Mouse (Mus musculus): ENCODE measurements around the gene Rplp1. TPM values are rescaled to one million over a fixed set of nuclear protein-coding genes. Genes with fewer than 3 reads are reported as not detected.

The Rplp1 gene
- polyA plus RNA-seq (2015; fragmentation: Nextera tagmentation; extraction: Ambion mirVana): 942 and 984 TPM in 2 replicates

- peaks cover 22% of the 10 kb centered on the region for H3K36me3 ChIP-seq
- peak within 1 kb of the TSS; percentile 96 for H3K4me3 ChIP-seq
- peak within 1 kb of the TSS; percentile 90 for H3K9ac ChIP-seq
- H3K27me3 ChIP-seq: no peaks in the 10 kb centered on the region
- H3K27ac ChIP-seq (replicated peaks): peak within 1 kb of the TSS; percentile 94
- H3K4me2 ChIP-seq: peak within 1 kb of the TSS; percentile 75
- H3K9me3 ChIP-seq: no peaks in the 10 kb centered on the region
- H3K4me1 ChIP-seq (replicated peaks): peaks cover 33% of the 10 kb centered on the region
- ATAC-seq (ENCODE audit: low FRiP score, low read depth): peak; percentile 96
- WGBS: under 1% methylated on average over 70 of the region's 70 CpGs
Measured at GRCm38 (mm10) chr9:61914203-61914916, at the start of gene Rplp1. Rplp1 (minus strand) TSS chr9:61914542.

GRCm38 (mm10) chr9:61963356-61963755 lies 49.0 kb upstream of the Rplp1 start:
- H3K4me2 ChIP-seq: no peak overlapping the region
- H3K27ac ChIP-seq (replicated peaks): no peak overlapping the region
- no peak overlapping the region for H3K4me3 ChIP-seq
- no peaks in the 10 kb centered on the region for H3K9me3 ChIP-seq
- WGBS: 75% methylated on average over 6 of the region's 6 CpGs
- no peak for ATAC-seq (ENCODE audit: low FRiP score, low read depth)
- no peaks in the 10 kb centered on the region for H3K36me3 ChIP-seq
- no peaks in the 10 kb centered on the region for H3K27me3 ChIP-seq
- H3K9ac ChIP-seq: no peak overlapping the region
- H3K4me1 ChIP-seq (replicated peaks): peaks cover 3% of the 10 kb centered on the region; the same call in 1 of the 2 replicates

GRCm38 (mm10) chr9:61961181-61961580 lies 46.8 kb upstream of the Rplp1 start:
- H3K27me3 ChIP-seq: no peaks in the 10 kb centered on the region
- no peak for ATAC-seq (ENCODE audit: low FRiP score, low read depth)
- H3K9ac ChIP-seq: no peak overlapping the region
- H3K36me3 ChIP-seq: no peaks in the 10 kb centered on the region
- no peak overlapping the region for H3K27ac ChIP-seq (replicated peaks)
- peaks cover 3% of the 10 kb centered on the region; the same call in 1 of the 2 replicates for H3K4me1 ChIP-seq (replicated peaks)
- H3K9me3 ChIP-seq: no peaks in the 10 kb centered on the region
- H3K4me3 ChIP-seq: no peak overlapping the region
- H3K4me2 ChIP-seq: no peak overlapping the region
- 93% methylated on average over 4 of the region's 4 CpGs for WGBS

- Histone ChIP-seq H3K36me3 (no peaks in the 10 kb centered on the region), H3K9me3 (no peaks in the 10 kb centered on the region), H3K27ac (replicated peaks) (no peak overlapping the region), H3K27me3 (no peaks in the 10 kb centered on the region), H3K4me2 (no peak overlapping the region), H3K4me3 (no peak overlapping the region), H3K4me1 (replicated peaks) (peaks cover 3% of the 10 kb centered on the region; the same call in 1 of the 2 replicates), H3K9ac (no peak overlapping the region)
- WGBS: 69% methylated on average over 5 of the region's 5 CpGs
- no peak for ATAC-seq (ENCODE audit: low FRiP score, low read depth)
Measured at GRCm38 (mm10) chr9:61960753-61961152, 46.4 kb upstream of the Rplp1 start.

- Histone ChIP-seq H3K27me3 (no peaks in the 10 kb centered on the region), H3K9me3 (no peaks in the 10 kb centered on the region), H3K4me3 (no peak overlapping the region), H3K9ac (no peak overlapping the region), H3K27ac (replicated peaks) (no peak overlapping the region), H3K4me2 (no peak overlapping the region), H3K4me1 (replicated peaks) (no peaks in the 10 kb centered on the region), H3K36me3 (no peaks in the 10 kb centered on the region)
- no peak for ATAC-seq (ENCODE audit: low FRiP score, low read depth)
- WGBS: 82% methylated on average over 1 of the region's 1 CpGs
Measured at GRCm38 (mm10) chr9:61959921-61960569, 45.7 kb upstream of the Rplp1 start.

GRCm38 (mm10) chr9:61954707-61955106 lies 40.4 kb upstream of the Rplp1 start:
- Histone ChIP-seq H3K9me3 (no peaks in the 10 kb centered on the region), H3K36me3 (no peaks in the 10 kb centered on the region), H3K27me3 (no peaks in the 10 kb centered on the region), H3K4me1 (replicated peaks) (no peaks in the 10 kb centered on the region), H3K9ac (no peak overlapping the region), H3K27ac (replicated peaks) (no peak overlapping the region), H3K4me3 (no peak overlapping the region), H3K4me2 (no peak overlapping the region)
- ATAC-seq (ENCODE audit: low FRiP score, low read depth): no peak

- no peaks in the 10 kb centered on the region for H3K27me3 ChIP-seq
- no peaks in the 10 kb centered on the region for H3K36me3 ChIP-seq
- ATAC-seq (ENCODE audit: low FRiP score, low read depth): no peak
- H3K4me1 ChIP-seq (replicated peaks): peaks cover 7% of the 10 kb centered on the region
- no peak overlapping the region for H3K4me3 ChIP-seq
- no peak overlapping the region for H3K9ac ChIP-seq
- WGBS: 51% methylated on average over 7 of the region's 7 CpGs
- H3K27ac ChIP-seq (replicated peaks): no peak overlapping the region
- no peak overlapping the region for H3K4me2 ChIP-seq
- no peaks in the 10 kb centered on the region for H3K9me3 ChIP-seq
Measured at GRCm38 (mm10) chr9:61952241-61952640, 37.9 kb upstream of the Rplp1 start.

GRCm38 (mm10) chr9:61947402-61948346 lies 33.3 kb upstream of the Rplp1 start:
- Histone ChIP-seq H3K27me3 (no peaks in the 10 kb centered on the region), H3K4me1 (replicated peaks) (peaks cover 16% of the 10 kb centered on the region), H3K9ac (peak overlapping the region; percentile 49), H3K36me3 (no peaks in the 10 kb centered on the region), H3K9me3 (no peaks in the 10 kb centered on the region), H3K27ac (replicated peaks) (peak overlapping the region; percentile 73; the same call in 1 of the 2 replicates), H3K4me2 (peak overlapping the region; percentile 98), H3K4me3 (peak overlapping the region; percentile 62)
- ATAC-seq (ENCODE audit: low FRiP score, low read depth): peak; percentile 82
- 6% methylated on average over 24 of the region's 24 CpGs for WGBS

GRCm38 (mm10) chr9:61946623-61947401 lies 32.5 kb upstream of the Rplp1 start, which contains the start of gene Kif23:
Kif23 (minus strand) TSS chr9:61946774.
- no peaks in the 10 kb centered on the region for H3K9me3 ChIP-seq
- H3K4me3 ChIP-seq: peak within 1 kb of the TSS; percentile 62
- peaks cover 16% of the 10 kb centered on the region for H3K4me1 ChIP-seq (replicated peaks)
- H3K9ac ChIP-seq: peak within 1 kb of the TSS; percentile 49
- no peaks in the 10 kb centered on the region for H3K36me3 ChIP-seq
- ATAC-seq (ENCODE audit: low FRiP score, low read depth): peak; percentile 95
- no peaks in the 10 kb centered on the region for H3K27me3 ChIP-seq
- WGBS: under 1% methylated on average over 44 of the region's 44 CpGs
- peak within 1 kb of the TSS; percentile 98 for H3K4me2 ChIP-seq
- H3K27ac ChIP-seq (replicated peaks): peak within 1 kb of the TSS; percentile 73

- Histone ChIP-seq H3K4me1 (replicated peaks) (peaks cover 16% of the 10 kb centered on the region), H3K9me3 (no peaks in the 10 kb centered on the region), H3K4me2 (peak overlapping the region; percentile 98), H3K9ac (peak overlapping the region; percentile 38), H3K4me3 (peak overlapping the region; percentile 62), H3K27ac (replicated peaks) (no peak overlapping the region), H3K27me3 (no peaks in the 10 kb centered on the region), H3K36me3 (no peaks in the 10 kb centered on the region)
- WGBS: under 1% methylated on average over 37 of the region's 38 CpGs
- ATAC-seq (ENCODE audit: low FRiP score, low read depth): peak; percentile 89
Measured at GRCm38 (mm10) chr9:61945973-61946611, 31.8 kb upstream of the Rplp1 start.

GRCm38 (mm10) chr9:61941054-61941453 lies 26.7 kb upstream of the Rplp1 start:
- no peaks in the 10 kb centered on the region for H3K9me3 ChIP-seq
- no peak overlapping the region for H3K4me2 ChIP-seq
- H3K27me3 ChIP-seq: no peaks in the 10 kb centered on the region
- no peak for ATAC-seq (ENCODE audit: low FRiP score, low read depth)
- peaks cover 2% of the 10 kb centered on the region; the same call in 1 of the 2 replicates for H3K4me1 ChIP-seq (replicated peaks)
- H3K4me3 ChIP-seq: no peak overlapping the region
- H3K36me3 ChIP-seq: no peaks in the 10 kb centered on the region
- WGBS: 86% methylated on average over 3 of the region's 3 CpGs
- H3K27ac ChIP-seq (replicated peaks): no peak overlapping the region
- no peak overlapping the region for H3K9ac ChIP-seq

All from hindbrain, embryonic 15.5 days (tissue).